Mouse (Mus musculus): ENCODE data around the gene Ddah1. TPM values are rescaled to one million over a fixed set of nuclear protein-coding genes. Genes with fewer than 3 reads are reported as not detected.
A peak's percentile ranks its signal among the peaks of the same experiment; 100 is the strongest.

Gene Ddah1
- polyA plus RNA-seq, 1 experiment from 2014 or later, result 22.4 TPM

GRCm38 (mm10) chr3:145775862-145776261 lies 17.4 kb downstream of the Ddah1 start:
- Histone ChIP-seq H3K27ac (ENCODE audit: low read length) (no peak overlapping the region), H3K27me3 (ENCODE audit: control insufficient read depth, insufficient read depth, low read depth, low read length) (no peaks in the 10 kb centered on the region), H3K9ac (ENCODE audit: low read length) (no peak overlapping the region), H3K4me3 (ENCODE audit: low read length) (no peak overlapping the region), H3K4me2 (ENCODE audit: low read depth, low read length) (no peak overlapping the region), H3K4me1 (replicated peaks; ENCODE audit: control insufficient read depth, insufficient read depth, low read length) (no peaks in the 10 kb centered on the region; the same call in 1 of the 2 replicates), H3K9me3 (ENCODE audit: control insufficient read depth, low read length) (no peaks in the 10 kb centered on the region), H3K36me3 (ENCODE audit: control insufficient read depth, insufficient read depth, low read length) (no peaks in the 10 kb centered on the region)
- no peak for ATAC-seq (ENCODE audit: low read depth)
- WGBS, result 83% methylated on average over 5 of the region's 5 CpGs

DNA sequence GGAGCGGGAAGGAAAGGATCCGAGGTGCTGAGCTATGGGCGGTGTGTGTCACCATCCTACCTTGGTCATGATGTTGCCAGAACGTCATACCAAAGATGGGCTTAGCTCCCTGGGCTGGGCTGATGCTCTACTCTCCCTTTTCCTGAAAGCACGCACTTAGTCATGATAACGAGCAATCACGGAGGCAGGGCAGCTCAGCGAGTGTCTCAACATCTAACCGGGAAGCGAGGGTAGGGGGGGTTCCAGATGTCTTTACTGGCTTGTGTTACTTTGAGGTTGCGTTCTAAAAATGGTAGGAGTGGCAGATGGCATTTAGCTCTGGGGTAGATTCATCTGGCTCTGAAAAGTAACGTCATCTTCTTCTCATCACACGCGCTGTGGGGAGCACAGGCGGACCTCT lies 18.5 kb downstream of the Ddah1 start:
- no peaks in the 10 kb centered on the region for H3K27me3 ChIP-seq (ENCODE audit: control insufficient read depth, insufficient read depth, low read depth, low read length)
- no peaks in the 10 kb centered on the region; the same call in 1 of the 2 replicates for H3K4me1 ChIP-seq (replicated peaks; ENCODE audit: control insufficient read depth, insufficient read depth, low read length)
- H3K36me3 ChIP-seq (ENCODE audit: control insufficient read depth, insufficient read depth, low read length), result no peaks in the 10 kb centered on the region
- no peaks in the 10 kb centered on the region for H3K9me3 ChIP-seq (ENCODE audit: control insufficient read depth, low read length)
- no peak overlapping the region for H3K4me2 ChIP-seq (ENCODE audit: low read depth, low read length)
- WGBS, result 92% methylated on average over 15 of the region's 15 CpGs
- H3K4me3 ChIP-seq (ENCODE audit: low read length), result no peak overlapping the region
- H3K27ac ChIP-seq (ENCODE audit: low read length), result no peak overlapping the region
- no peak for ATAC-seq (ENCODE audit: low read depth)
- no peak overlapping the region for H3K9ac ChIP-seq (ENCODE audit: low read length)

DNA sequence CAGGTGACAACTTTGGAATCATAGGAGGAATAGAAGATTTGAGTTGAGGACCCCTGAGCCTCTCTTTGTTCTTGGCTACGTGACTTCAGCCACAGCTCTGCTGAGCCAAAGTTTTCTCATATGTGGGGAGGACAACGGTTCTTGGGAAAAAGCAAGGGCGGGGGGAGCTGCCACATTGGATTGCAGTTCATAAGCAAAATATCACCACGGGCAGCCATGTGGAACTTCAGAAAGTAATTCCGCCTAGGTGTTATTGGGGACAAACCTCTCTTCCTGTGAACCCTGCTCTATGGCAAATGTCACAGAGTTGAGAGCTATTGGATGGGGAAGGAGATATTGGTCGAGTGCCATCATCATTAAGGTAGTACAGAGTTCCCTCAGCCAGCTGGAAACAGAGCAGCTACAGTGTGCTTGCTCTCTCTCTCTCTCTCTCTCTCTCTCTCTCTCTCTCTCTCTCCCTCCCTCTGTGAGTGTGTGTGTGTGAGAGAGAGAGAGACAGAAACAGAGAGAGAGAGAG lies 20.0 kb downstream of the Ddah1 start:
- H3K27me3 ChIP-seq (ENCODE audit: control insufficient read depth, insufficient read depth, low read depth, low read length), result no peaks in the 10 kb centered on the region
- no peak overlapping the region for H3K4me2 ChIP-seq (ENCODE audit: low read depth, low read length)
- no peaks in the 10 kb centered on the region; the same call in 1 of the 2 replicates for H3K4me1 ChIP-seq (replicated peaks; ENCODE audit: control insufficient read depth, insufficient read depth, low read length)
- no peak for ATAC-seq (ENCODE audit: low read depth)
- no peak overlapping the region for H3K4me3 ChIP-seq (ENCODE audit: low read length)
- H3K9ac ChIP-seq (ENCODE audit: low read length), result no peak overlapping the region
- H3K9me3 ChIP-seq (ENCODE audit: control insufficient read depth, low read length), result no peaks in the 10 kb centered on the region
- no peaks in the 10 kb centered on the region for H3K36me3 ChIP-seq (ENCODE audit: control insufficient read depth, insufficient read depth, low read length)
- no peak overlapping the region for H3K27ac ChIP-seq (ENCODE audit: low read length)
- WGBS, result 68% methylated on average over 6 of the region's 6 CpGs

- ATAC-seq (ENCODE audit: low read depth), result no peak
- no peak overlapping the region for H3K9ac ChIP-seq (ENCODE audit: low read length)
- H3K4me3 ChIP-seq (ENCODE audit: low read length), result no peak overlapping the region
- H3K36me3 ChIP-seq (ENCODE audit: control insufficient read depth, insufficient read depth, low read length), result no peaks in the 10 kb centered on the region
- H3K27ac ChIP-seq (ENCODE audit: low read length), result no peak overlapping the region
- no peak overlapping the region for H3K4me2 ChIP-seq (ENCODE audit: low read depth, low read length)
- 23% methylated on average over 5 of the region's 5 CpGs for WGBS
- no peaks in the 10 kb centered on the region for H3K27me3 ChIP-seq (ENCODE audit: control insufficient read depth, insufficient read depth, low read depth, low read length)
- no peaks in the 10 kb centered on the region; the same call in 1 of the 2 replicates for H3K4me1 ChIP-seq (replicated peaks; ENCODE audit: control insufficient read depth, insufficient read depth, low read length)
- no peaks in the 10 kb centered on the region for H3K9me3 ChIP-seq (ENCODE audit: control insufficient read depth, low read length)
Observed at GRCm38 (mm10) chr3:145779279-145779973, 21.0 kb downstream of the Ddah1 start.

DNA sequence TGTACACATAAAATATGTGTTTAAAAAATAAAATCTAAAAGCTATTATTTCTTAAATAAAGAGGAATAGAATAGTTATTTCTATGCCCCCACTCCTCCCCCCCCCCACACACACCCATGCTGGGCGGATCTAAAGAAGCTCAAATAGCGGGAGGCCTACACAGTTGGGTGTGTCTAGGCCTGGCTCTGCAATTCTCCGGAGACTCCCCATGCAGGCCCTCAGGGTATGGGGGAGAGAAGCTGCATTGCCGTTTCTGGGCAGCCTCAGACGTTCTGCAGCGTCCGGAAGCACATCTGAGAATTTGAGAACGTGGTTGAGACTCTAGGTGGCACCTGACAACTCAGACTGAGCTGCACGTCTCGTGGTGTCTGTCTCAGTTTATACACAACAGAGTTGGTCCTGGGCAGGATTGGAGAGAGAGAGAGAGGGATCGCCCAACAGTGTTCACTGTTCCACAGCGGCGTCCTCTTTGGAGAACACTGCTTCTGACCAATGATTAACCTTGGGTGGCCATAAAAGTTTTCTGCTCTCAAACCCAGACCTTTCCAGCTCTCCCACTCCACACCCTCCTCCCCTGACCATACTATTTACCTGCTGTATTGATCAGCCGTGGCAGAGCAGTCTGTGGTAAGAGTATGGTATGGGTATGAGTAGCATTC lies 22.4 kb downstream of the Ddah1 start:
- Histone ChIP-seq H3K4me1 (replicated peaks; ENCODE audit: control insufficient read depth, insufficient read depth, low read length) (no peaks in the 10 kb centered on the region; the same call in 1 of the 2 replicates), H3K9ac (ENCODE audit: low read length) (no peak overlapping the region), H3K27ac (ENCODE audit: low read length) (no peak overlapping the region), H3K36me3 (ENCODE audit: control insufficient read depth, insufficient read depth, low read length) (no peaks in the 10 kb centered on the region), H3K27me3 (ENCODE audit: control insufficient read depth, insufficient read depth, low read depth, low read length) (no peaks in the 10 kb centered on the region), H3K9me3 (ENCODE audit: control insufficient read depth, low read length) (no peaks in the 10 kb centered on the region), H3K4me2 (ENCODE audit: low read depth, low read length) (no peak overlapping the region), H3K4me3 (ENCODE audit: low read length) (no peak overlapping the region)
- ATAC-seq (ENCODE audit: low read depth), result peak; percentile 30; the same call in 1 of the 2 replicates
- WGBS, result 63% methylated on average over 14 of the region's 14 CpGs

DNA sequence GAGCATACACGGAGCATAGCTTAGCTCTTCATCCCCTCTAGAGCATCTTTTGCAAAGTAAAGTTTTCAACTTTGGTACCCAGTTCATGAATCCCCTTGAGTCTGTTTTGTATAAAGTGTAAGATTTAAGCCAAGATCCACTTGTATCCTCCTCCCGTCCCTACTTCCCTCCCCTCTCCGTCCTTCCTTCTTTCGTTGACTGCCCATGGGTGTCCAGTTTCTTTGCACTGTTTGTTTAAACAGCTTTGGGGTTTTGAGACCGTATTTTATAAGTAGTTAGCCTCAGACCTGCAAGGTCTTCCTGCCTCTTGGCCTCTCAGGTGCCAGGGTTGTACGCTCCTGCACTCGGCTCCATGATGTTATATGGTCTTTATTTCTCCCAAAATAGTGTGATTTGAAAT lies 26.8 kb downstream of the Ddah1 start:
- ATAC-seq (ENCODE audit: low read depth), result no peak
- H3K27ac ChIP-seq (ENCODE audit: low read length), result no peak overlapping the region
- 51% methylated on average over 7 of the region's 7 CpGs for WGBS

GRCm38 (mm10) chr3:145787303-145787702 lies 28.8 kb downstream of the Ddah1 start:
- no peak overlapping the region for H3K9ac ChIP-seq (ENCODE audit: low read length)
- H3K9me3 ChIP-seq (ENCODE audit: control insufficient read depth, low read length), result no peaks in the 10 kb centered on the region
- H3K27me3 ChIP-seq (ENCODE audit: control insufficient read depth, insufficient read depth, low read depth, low read length), result no peaks in the 10 kb centered on the region
- no peaks in the 10 kb centered on the region for H3K36me3 ChIP-seq (ENCODE audit: control insufficient read depth, insufficient read depth, low read length)
- no peak overlapping the region for H3K27ac ChIP-seq (ENCODE audit: low read length)
- no peak overlapping the region for H3K4me3 ChIP-seq (ENCODE audit: low read length)
- 73% methylated on average over 9 of the region's 9 CpGs for WGBS
- no peak for ATAC-seq (ENCODE audit: low read depth)
- no peak overlapping the region for H3K4me2 ChIP-seq (ENCODE audit: low read depth, low read length)
- peaks cover 10% of the 10 kb centered on the region for H3K4me1 ChIP-seq (replicated peaks; ENCODE audit: control insufficient read depth, insufficient read depth, low read length)

More for the DNA sequence above, 26.8 kb downstream of the Ddah1 start:
- H3K9ac ChIP-seq (ENCODE audit: low read length), result no peak overlapping the region
- H3K9me3 ChIP-seq (ENCODE audit: control insufficient read depth, low read length), result no peaks in the 10 kb centered on the region
- no peak overlapping the region for H3K4me2 ChIP-seq (ENCODE audit: low read depth, low read length)
- H3K36me3 ChIP-seq (ENCODE audit: control insufficient read depth, insufficient read depth, low read length), result no peaks in the 10 kb centered on the region
- H3K4me3 ChIP-seq (ENCODE audit: low read length), result no peak overlapping the region
- no peaks in the 10 kb centered on the region; the same call in 1 of the 2 replicates for H3K4me1 ChIP-seq (replicated peaks; ENCODE audit: control insufficient read depth, insufficient read depth, low read length)
- no peaks in the 10 kb centered on the region for H3K27me3 ChIP-seq (ENCODE audit: control insufficient read depth, insufficient read depth, low read depth, low read length)

- Histone ChIP-seq H3K36me3 (ENCODE audit: control insufficient read depth, insufficient read depth, low read length) (no peaks in the 10 kb centered on the region), H3K4me1 (replicated peaks; ENCODE audit: control insufficient read depth, insufficient read depth, low read length) (peaks cover 14% of the 10 kb centered on the region), H3K4me2 (ENCODE audit: low read depth, low read length) (no peak overlapping the region), H3K27ac (ENCODE audit: low read length) (no peak overlapping the region), H3K27me3 (ENCODE audit: control insufficient read depth, insufficient read depth, low read depth, low read length) (no peaks in the 10 kb centered on the region), H3K9ac (ENCODE audit: low read length) (no peak overlapping the region), H3K4me3 (ENCODE audit: low read length) (no peak overlapping the region), H3K9me3 (ENCODE audit: control insufficient read depth, low read length) (no peaks in the 10 kb centered on the region)
- 85% methylated on average over 7 of the region's 7 CpGs for WGBS
- ATAC-seq (ENCODE audit: low read depth), result no peak
Observed at GRCm38 (mm10) chr3:145789114-145789513, 30.6 kb downstream of the Ddah1 start.

- Histone ChIP-seq H3K9ac (ENCODE audit: low read length) (no peak overlapping the region), H3K27ac (ENCODE audit: low read length) (no peak overlapping the region), H3K27me3 (ENCODE audit: control insufficient read depth, insufficient read depth, low read depth, low read length) (no peaks in the 10 kb centered on the region), H3K36me3 (ENCODE audit: control insufficient read depth, insufficient read depth, low read length) (no peaks in the 10 kb centered on the region), H3K4me1 (replicated peaks; ENCODE audit: control insufficient read depth, insufficient read depth, low read length) (peaks cover 14% of the 10 kb centered on the region), H3K9me3 (ENCODE audit: control insufficient read depth, low read length) (no peaks in the 10 kb centered on the region), H3K4me2 (ENCODE audit: low read depth, low read length) (no peak overlapping the region), H3K4me3 (ENCODE audit: low read length) (no peak overlapping the region)
- WGBS, result 68% methylated on average over 3 of the region's 3 CpGs
- no peak for ATAC-seq (ENCODE audit: low read depth)
Observed at GRCm38 (mm10) chr3:145790233-145790632, 31.8 kb downstream of the Ddah1 start.
